Mouse (Mus musculus) neutrophil, adult 5-6 weeks (primary cell): ENCODE measurements at regions not wholly inside any gene's neighbourhood (a gene's known extent, or its start where the extent isn't known, plus 50 kb on each side); places are given as distances from the start of the nearest gene placed in this dataset.

Experiments
- ATAC-seq: fragments of 151-379, 151-347 bp; 2 replicates; pipeline ENCODE4 v1.8.0; 2017; ENCODE audit warnings: mild to moderate bottlenecking, moderate TSS enrichment; ENCODE audit not compliant: insufficient number of reproducible peaks, poor library complexity, low FRiP score, severe bottlenecking; ENCODE audit errors: extremely low read depth

DNA sequence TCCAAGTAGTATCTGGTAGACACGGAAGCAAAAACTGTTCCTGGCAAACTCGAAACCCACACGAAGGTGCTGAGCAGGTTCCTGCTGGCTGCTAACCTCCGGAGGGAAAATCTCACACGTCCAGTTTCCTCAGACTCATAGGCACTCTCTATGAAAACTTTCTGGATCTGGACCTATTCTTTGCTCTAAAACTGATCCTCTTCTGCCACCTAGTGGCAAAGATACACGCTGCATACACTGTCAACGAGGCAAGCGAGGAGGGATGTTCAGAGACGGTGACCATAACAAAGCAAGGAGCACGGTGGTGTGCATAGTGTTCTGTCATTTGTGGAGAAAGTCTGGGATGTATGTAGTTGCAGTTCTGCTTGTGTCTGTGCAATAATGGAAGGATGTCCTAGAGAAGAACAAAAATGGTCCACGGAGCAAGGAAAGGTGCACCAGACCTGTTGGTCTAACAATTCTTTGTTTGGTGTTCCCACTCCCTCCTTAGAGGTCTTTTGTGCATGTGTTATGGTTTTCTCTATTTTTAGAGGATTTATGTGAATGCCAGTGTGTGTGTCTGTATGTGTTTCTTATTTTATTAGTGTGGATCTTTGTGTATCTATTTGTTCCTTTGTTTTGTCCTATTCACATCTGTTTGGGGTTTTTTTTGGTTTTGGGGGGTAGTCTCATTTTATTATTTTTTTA, 57.0 kb upstream of the Siglech start:
- 0 out of 2 replicates have a peak, but pooled peaks have one; percentile 33 for ATAC-seq
